Mouse (Mus musculus) liver, embryonic 14.5 days (tissue): ENCODE measurements around the gene Map4k1.

Experiments used
- CTCF ChIP-seq: IDR thresholded peaks from 2 replicates; pipeline ENCODE4 v1.5.1; 2016; ENCODE audit warnings: antibody characterized with exemption, low read depth, control low read depth
- EP300 ChIP-seq: IDR thresholded peaks from 2 replicates; pipeline ENCODE4 v1.6.1; 2016; ENCODE audit warnings: antibody characterized with exemption, low read depth

DNA sequence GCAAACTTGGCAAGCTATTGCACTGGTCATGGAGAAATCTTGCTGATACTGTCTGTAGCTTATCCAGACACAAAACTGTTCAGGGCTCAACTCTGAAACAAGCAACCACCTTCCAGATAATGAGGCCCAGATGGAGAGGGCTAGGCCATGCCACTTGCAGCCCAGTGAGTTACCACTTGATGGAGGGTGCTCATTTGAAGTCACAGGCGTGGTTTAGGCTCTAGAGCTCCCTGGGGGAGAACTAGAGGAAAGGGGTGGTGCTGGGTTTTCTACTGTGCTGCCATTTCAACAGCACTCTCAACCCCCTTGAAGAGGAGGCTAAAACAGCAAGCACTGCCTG is 35.6 kb upstream of the Map4k1 start:
- TF ChIP-seq CTCF (no peak), EP300 (no peak)
